Mouse (Mus musculus): ENCODE results near the gene Gm49373.
A peak's percentile ranks its signal among the peaks of the same experiment; 100 is the strongest.

The Gm49373 gene

GRCm38 (mm10) chr9:21073044-21073840 is at the start of gene Gm49373, which contains the start of gene Fdx1l:
Gene Gm49373, minus strand, starts transcription at chr9:21073096.
Gene Fdx1l, minus strand, starts transcription at chr9:21073614.
- peak; percentile 91 for DNase-seq (ENCODE audit: extremely low spot score)

GRCm38 (mm10) chr9:21121483-21121882 is 48.6 kb upstream of the Gm49373 start:
- no peak for DNase-seq (ENCODE audit: extremely low spot score)

GRCm38 (mm10) chr9:21117073-21117472 is 44.2 kb upstream of the Gm49373 start:
- no peak for DNase-seq (ENCODE audit: extremely low spot score)

- no peak for DNase-seq (ENCODE audit: extremely low spot score)
Observed at GRCm38 (mm10) chr9:21115105-21115504, 42.2 kb upstream of the Gm49373 start.

- no peak for DNase-seq (ENCODE audit: extremely low spot score)
Observed at GRCm38 (mm10) chr9:21114190-21114589, 41.3 kb upstream of the Gm49373 start.

- no peak for DNase-seq (ENCODE audit: extremely low spot score)
Observed at GRCm38 (mm10) chr9:21113751-21114150, 40.9 kb upstream of the Gm49373 start.

- DNase-seq (ENCODE audit: extremely low spot score): no peak
Observed at GRCm38 (mm10) chr9:21107607-21108237, 34.8 kb upstream of the Gm49373 start.

- DNase-seq (ENCODE audit: extremely low spot score): no peak
Observed at GRCm38 (mm10) chr9:21105760-21106564, 33.1 kb upstream of the Gm49373 start.

- DNase-seq (ENCODE audit: extremely low spot score): no peak
Observed at GRCm38 (mm10) chr9:21104814-21105213, 31.9 kb upstream of the Gm49373 start.

- no peak for DNase-seq (ENCODE audit: extremely low spot score)
Observed at GRCm38 (mm10) chr9:21102076-21102475, 29.2 kb upstream of the Gm49373 start.

- DNase-seq (ENCODE audit: extremely low spot score): peak; percentile 18
Observed at GRCm38 (mm10) chr9:21100447-21101161, 27.7 kb upstream of the Gm49373 start.

- DNase-seq (ENCODE audit: extremely low spot score): no peak
Observed at GRCm38 (mm10) chr9:21097793-21098192, 24.9 kb upstream of the Gm49373 start.

GRCm38 (mm10) chr9:21095958-21096357 is 23.1 kb upstream of the Gm49373 start:
- no peak for DNase-seq (ENCODE audit: extremely low spot score)

- no peak for DNase-seq (ENCODE audit: extremely low spot score)
Observed at GRCm38 (mm10) chr9:21093423-21093822, 20.5 kb upstream of the Gm49373 start.

GRCm38 (mm10) chr9:21091707-21092320 is 18.9 kb upstream of the Gm49373 start, which contains the start of the genes Gm38431 and Raver1:
Gene Gm38431, minus strand, starts transcription at chr9:21091997.
Gene Raver1, minus strand, starts transcription at chr9:21092008.
- peak; percentile 98 for DNase-seq (ENCODE audit: extremely low spot score)

GRCm38 (mm10) chr9:21090972-21091706 is 18.2 kb upstream of the Gm49373 start:
- no peak for DNase-seq (ENCODE audit: extremely low spot score)

- no peak for DNase-seq (ENCODE audit: extremely low spot score)
Observed at GRCm38 (mm10) chr9:21090537-21090936, 17.6 kb upstream of the Gm49373 start.

GRCm38 (mm10) chr9:21083324-21083723 is 10.4 kb upstream of the Gm49373 start:
- DNase-seq (ENCODE audit: extremely low spot score): no peak

- no peak for DNase-seq (ENCODE audit: extremely low spot score)
Observed at GRCm38 (mm10) chr9:21081127-21081526, 8.2 kb upstream of the Gm49373 start.

- no peak for DNase-seq (ENCODE audit: extremely low spot score)
Observed at GRCm38 (mm10) chr9:21075625-21076024, 2.7 kb upstream of the Gm49373 start.
